Mouse (Mus musculus) cerebellum, adult 18-20 months (tissue): ENCODE data around the gene Gjd2.

Experiments
- DNase-seq, 2 experiments: peaks; one replicate each; pipeline ENCODE4 v3.0.0; 2021

Gene Gjd2

GRCm38 (mm10) chr2:114012749-114013211 is 639 bp downstream of the Gjd2 start:
- DNase-seq: peak; percentile 27 to 39

GRCm38 (mm10) chr2:114011838-114012237 is 1.6 kb downstream of the Gjd2 start:
- DNase-seq: no peak

GRCm38 (mm10) chr2:114008321-114008720 is 5.1 kb downstream of the Gjd2 start:
- DNase-seq: no peak

- no peak for DNase-seq
These were observed 15.9 kb downstream of the Gjd2 start for GRCm38 (mm10) chr2:113997484-113997883.

GRCm38 (mm10) chr2:113996930-113997329 is 16.5 kb downstream of the Gjd2 start:
- DNase-seq: no peak

GRCm38 (mm10) chr2:113984890-113985289 is 28.5 kb downstream of the Gjd2 start:
- no peak for DNase-seq

- peak in 1 of 2 experiments; percentile 9 for DNase-seq
These were observed 32.8 kb downstream of the Gjd2 start for GRCm38 (mm10) chr2:113980664-113981063.

- DNase-seq: no peak
These were observed 35.2 kb downstream of the Gjd2 start for GRCm38 (mm10) chr2:113978151-113978771.

GRCm38 (mm10) chr2:113973950-113974349 is 39.5 kb downstream of the Gjd2 start:
- no peak for DNase-seq

GRCm38 (mm10) chr2:113966421-113966820 is 47.0 kb downstream of the Gjd2 start:
- DNase-seq: no peak
